Mouse (Mus musculus): ENCODE results near the gene Tas2r114. TPM values are rescaled to one million over a fixed set of nuclear protein-coding genes. Genes with fewer than 3 reads are reported as not detected.

Gene Tas2r114
- not detected in 2 replicates for polyA plus RNA-seq (2015; fragmentation: Nextera tagmentation; extraction: Ambion mirVana)

GRCm38 (mm10) chr6:131689963-131690362 lies at the start of gene Tas2r114:
Tas2r114 (minus strand) TSS chr6:131690063.
- Histone ChIP-seq H3K4me3 (ENCODE audit: low read length) (no peak within 1 kb of the TSS), H3K9ac (ENCODE audit: low read depth, low read length) (no peak within 1 kb of the TSS), H3K27me3 (replicated peaks; ENCODE audit: control insufficient read depth, insufficient read depth, low read length) (no peaks in the 10 kb centered on the region), H3K4me2 (ENCODE audit: low read depth, low read length) (no peak within 1 kb of the TSS), H3K27ac (ENCODE audit: low read length) (no peak within 1 kb of the TSS), H3K36me3 (ENCODE audit: control insufficient read depth, insufficient read depth, low read length) (no peaks in the 10 kb centered on the region), H3K9me3 (ENCODE audit: control insufficient read depth, low read length) (no peaks in the 10 kb centered on the region), H3K4me1 (ENCODE audit: control insufficient read depth, insufficient read depth, low read length) (no peaks in the 10 kb centered on the region)
- ATAC-seq = no peak

DNA sequence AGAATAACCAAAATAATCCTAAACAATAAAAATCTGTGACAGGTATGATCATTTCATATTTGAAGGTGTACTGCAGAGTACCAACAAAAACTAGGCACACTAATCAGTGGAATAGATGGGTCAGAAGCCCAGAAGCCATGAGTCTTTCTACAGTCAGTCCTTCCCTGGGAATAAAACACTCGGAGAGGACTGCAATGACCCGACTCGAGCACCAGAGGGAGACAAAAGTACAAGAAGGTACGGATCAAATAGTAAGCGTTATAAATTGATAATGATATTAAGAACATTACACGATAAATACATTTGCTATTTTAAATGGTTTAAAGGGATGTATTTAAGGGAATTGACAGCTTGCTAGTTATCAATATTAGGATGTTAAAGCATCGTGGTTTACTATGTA lies 22.9 kb upstream of the Tas2r114 start:
- ATAC-seq = no peak
- 45% methylated on average over 7 of the region's 7 CpGs for WGBS
- no peaks in the 10 kb centered on the region for H3K36me3 ChIP-seq (ENCODE audit: control insufficient read depth, insufficient read depth, low read length)
- H3K9ac ChIP-seq (ENCODE audit: low read depth, low read length) = no peak overlapping the region
- no peaks in the 10 kb centered on the region for H3K4me1 ChIP-seq (ENCODE audit: control insufficient read depth, insufficient read depth, low read length)
- no peak overlapping the region for H3K27ac ChIP-seq (ENCODE audit: low read length)
- H3K27me3 ChIP-seq (replicated peaks; ENCODE audit: control insufficient read depth, insufficient read depth, low read length) = no peaks in the 10 kb centered on the region
- no peak overlapping the region for H3K4me2 ChIP-seq (ENCODE audit: low read depth, low read length)
- no peaks in the 10 kb centered on the region for H3K9me3 ChIP-seq (ENCODE audit: control insufficient read depth, low read length)
- H3K4me3 ChIP-seq (ENCODE audit: low read length) = no peak overlapping the region

GRCm38 (mm10) chr6:131687395-131687794 lies 2.5 kb downstream of the Tas2r114 start, which contains the start of gene Tas2r105:
Tas2r105 (minus strand) TSS chr6:131687495.
- Histone ChIP-seq H3K4me1 (ENCODE audit: control insufficient read depth, insufficient read depth, low read length) (no peaks in the 10 kb centered on the region), H3K36me3 (ENCODE audit: control insufficient read depth, insufficient read depth, low read length) (no peaks in the 10 kb centered on the region), H3K4me2 (ENCODE audit: low read depth, low read length) (no peak within 1 kb of the TSS), H3K27ac (ENCODE audit: low read length) (no peak within 1 kb of the TSS), H3K4me3 (ENCODE audit: low read length) (no peak within 1 kb of the TSS), H3K9me3 (ENCODE audit: control insufficient read depth, low read length) (no peaks in the 10 kb centered on the region), H3K9ac (ENCODE audit: low read depth, low read length) (no peak within 1 kb of the TSS), H3K27me3 (replicated peaks; ENCODE audit: control insufficient read depth, insufficient read depth, low read length) (no peaks in the 10 kb centered on the region)
- no peak for ATAC-seq
- WGBS = 81% methylated on average over 1 of the region's 1 CpGs

- no peaks in the 10 kb centered on the region for H3K36me3 ChIP-seq (ENCODE audit: control insufficient read depth, insufficient read depth, low read length)
- H3K4me1 ChIP-seq (ENCODE audit: control insufficient read depth, insufficient read depth, low read length) = no peaks in the 10 kb centered on the region
- H3K9me3 ChIP-seq (ENCODE audit: control insufficient read depth, low read length) = no peaks in the 10 kb centered on the region
- 61% methylated on average over 1 of the region's 1 CpGs for WGBS
- H3K27ac ChIP-seq (ENCODE audit: low read length) = no peak within 1 kb of the TSS
- H3K27me3 ChIP-seq (replicated peaks; ENCODE audit: control insufficient read depth, insufficient read depth, low read length) = no peaks in the 10 kb centered on the region
- no peak within 1 kb of the TSS for H3K4me3 ChIP-seq (ENCODE audit: low read length)
- no peak within 1 kb of the TSS for H3K9ac ChIP-seq (ENCODE audit: low read depth, low read length)
- ATAC-seq = no peak
- no peak within 1 kb of the TSS for H3K4me2 ChIP-seq (ENCODE audit: low read depth, low read length)
These were observed 4.2 kb downstream of the Tas2r114 start, which contains the start of gene Tas2r104 for GRCm38 (mm10) chr6:131685644-131686043. Tas2r104 (minus strand) TSS chr6:131685744.

DNA sequence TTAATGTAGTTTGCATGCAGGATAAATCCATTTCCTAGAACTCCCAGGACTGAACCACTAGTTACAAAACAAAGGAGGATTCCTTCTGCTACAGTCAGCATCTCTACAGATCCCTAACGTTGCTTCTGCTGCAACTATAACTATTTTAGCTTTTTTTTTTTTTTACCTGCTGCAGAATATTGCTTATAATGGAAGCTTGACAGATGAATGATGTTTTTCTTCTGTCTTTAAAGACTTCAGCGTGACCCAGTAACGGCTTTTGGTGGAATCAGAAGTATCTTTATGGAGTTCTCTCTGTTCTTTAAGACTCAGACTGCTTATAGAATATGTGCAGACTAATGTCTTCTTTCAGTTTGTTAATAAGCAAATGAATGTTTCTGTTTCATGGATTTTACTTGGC lies 11.1 kb downstream of the Tas2r114 start, which contains the start of gene Tas2r106:
Tas2r106 (minus strand) TSS at position 101 of the 400 bp plus-strand sequence.
- Histone ChIP-seq H3K9ac (ENCODE audit: low read depth, low read length) (no peak within 1 kb of the TSS), H3K9me3 (ENCODE audit: control insufficient read depth, low read length) (no peaks in the 10 kb centered on the region), H3K27ac (ENCODE audit: low read length) (no peak within 1 kb of the TSS), H3K4me3 (ENCODE audit: low read length) (no peak within 1 kb of the TSS), H3K4me1 (ENCODE audit: control insufficient read depth, insufficient read depth, low read length) (no peaks in the 10 kb centered on the region), H3K36me3 (ENCODE audit: control insufficient read depth, insufficient read depth, low read length) (no peaks in the 10 kb centered on the region), H3K27me3 (replicated peaks; ENCODE audit: control insufficient read depth, insufficient read depth, low read length) (no peaks in the 10 kb centered on the region), H3K4me2 (ENCODE audit: low read depth, low read length) (no peak within 1 kb of the TSS)
- ATAC-seq = no peak
- 65% methylated on average over 3 of the region's 3 CpGs for WGBS

- H3K9me3 ChIP-seq (ENCODE audit: control insufficient read depth, low read length) = no peaks in the 10 kb centered on the region
- no peak for ATAC-seq
- H3K4me3 ChIP-seq (ENCODE audit: low read length) = no peak within 1 kb of the TSS
- no peaks in the 10 kb centered on the region for H3K4me1 ChIP-seq (ENCODE audit: control insufficient read depth, insufficient read depth, low read length)
- no peaks in the 10 kb centered on the region for H3K27me3 ChIP-seq (replicated peaks; ENCODE audit: control insufficient read depth, insufficient read depth, low read length)
- no peak within 1 kb of the TSS for H3K9ac ChIP-seq (ENCODE audit: low read depth, low read length)
- H3K4me2 ChIP-seq (ENCODE audit: low read depth, low read length) = no peak within 1 kb of the TSS
- H3K27ac ChIP-seq (ENCODE audit: low read length) = no peak within 1 kb of the TSS
- H3K36me3 ChIP-seq (ENCODE audit: control insufficient read depth, insufficient read depth, low read length) = no peaks in the 10 kb centered on the region
These were observed 29.8 kb downstream of the Tas2r114 start, which contains the start of gene Tas2r107 for GRCm38 (mm10) chr6:131660049-131660448. Tas2r107 (minus strand) TSS chr6:131660149.

Other genes starting within 250 kb of the Tas2r114 start
- not detected in 2 replicates for gene 5430401F13Rik, start 203.7 kb downstream of the Tas2r114 start, polyA plus RNA-seq (2015; fragmentation: Nextera tagmentation; extraction: Ambion mirVana)
- gene Gm6619, start 203.7 kb downstream of the Tas2r114 start, polyA plus RNA-seq (2015; fragmentation: Nextera tagmentation; extraction: Ambion mirVana) = not detected in 2 replicates
- gene Tas2r130, start 59.2 kb downstream of the Tas2r114 start, polyA plus RNA-seq (2015; fragmentation: Nextera tagmentation; extraction: Ambion mirVana) = not detected in 2 replicates
- not detected in 2 replicates for gene Tas2r107, start 29.9 kb downstream of the Tas2r114 start, polyA plus RNA-seq (2015; fragmentation: Nextera tagmentation; extraction: Ambion mirVana)
- gene Tas2r106, start 11.2 kb downstream of the Tas2r114 start, polyA plus RNA-seq (2015; fragmentation: Nextera tagmentation; extraction: Ambion mirVana) = not detected in 2 replicates
- gene Tas2r104, start 4.3 kb downstream of the Tas2r114 start, polyA plus RNA-seq (2015; fragmentation: Nextera tagmentation; extraction: Ambion mirVana) = not detected in 2 replicates
- gene Tas2r105, start 2.6 kb downstream of the Tas2r114 start, polyA plus RNA-seq (2015; fragmentation: Nextera tagmentation; extraction: Ambion mirVana) = not detected in 2 replicates

All from intestine, embryonic 16.5 days (tissue).